Mouse (Mus musculus) megakaryocyte-erythroid progenitor cell, adult 5-6 weeks (primary cell): Measurements from ENCODE around the gene Hist1h2ad. TPM values are rescaled to one million over a fixed set of nuclear protein-coding genes. Genes with fewer than 3 reads are reported as not detected.

ENCODE experiments used
- ATAC-seq: replicated peaks from 2 replicates; pipeline ENCODE4 v1.8.0; 2016; ENCODE audit warnings: mild to moderate bottlenecking, inconsistent platforms; ENCODE audit not compliant: severe bottlenecking, poor library complexity, low FRiP score, low TSS enrichment
- total RNA-seq, 2 experiments: library from RNA; stranded (forward) in 1 of 2; stranded (reverse) in 1 of 2; fragments of 200-1000, 215-1000 nt in 1 of 2; fragments of >200 nt in 1 of 2; fragmentation: Nextera tagmentation in 1 of 2; gene quantifications; 2 replicates each; pipeline ENCODE4 v1.2.3; 2014 to 2017

Gene Hist1h2ad
- 1.4 and 11.1 TPM in 2 replicates for total RNA-seq (2014; fragmentation: Nextera tagmentation)
- 1,263 and 1,317 TPM in 2 replicates for total RNA-seq (2017)

- ATAC-seq, result peak; percentile 70
Measured at GRCm38 (mm10) chr13:23573898-23574524, at the start of gene Hist1h2ad, which contains the start of gene Hist1h2bf. Hist1h2ad (plus strand) TSS chr13:23574381. Hist1h2bf (minus strand) TSS chr13:23574196.

- ATAC-seq, result peak; percentile 41; the same call in 1 of the 2 replicates
Measured at GRCm38 (mm10) chr13:23524654-23525053, 49.5 kb upstream of the Hist1h2ad start.

GRCm38 (mm10) chr13:23525901-23526300 lies 48.3 kb upstream of the Hist1h2ad start:
- ATAC-seq, result no peak

GRCm38 (mm10) chr13:23526312-23526711 lies 47.9 kb upstream of the Hist1h2ad start:
- ATAC-seq, result peak; percentile 39; the same call in 1 of the 2 replicates

- ATAC-seq, result no peak
Measured at GRCm38 (mm10) chr13:23529005-23529404, 45.2 kb upstream of the Hist1h2ad start.

- ATAC-seq, result no peak
Measured at GRCm38 (mm10) chr13:23529480-23530165, 44.6 kb upstream of the Hist1h2ad start.

- no peak for ATAC-seq
Measured at GRCm38 (mm10) chr13:23530181-23530900, 43.8 kb upstream of the Hist1h2ad start.

GRCm38 (mm10) chr13:23530901-23531875 lies 43.0 kb upstream of the Hist1h2ad start, which contains the start of gene Hist1h4h:
Hist1h4h (plus strand) TSS chr13:23531050.
- ATAC-seq, result peak; percentile 61

- ATAC-seq, result no peak
Measured at GRCm38 (mm10) chr13:23532262-23533075, 41.7 kb upstream of the Hist1h2ad start.

GRCm38 (mm10) chr13:23533560-23534367 lies 40.4 kb upstream of the Hist1h2ad start, which contains the start of gene Hist1h2af:
Hist1h2af (plus strand) TSS chr13:23533906.
- ATAC-seq, result peak; percentile 39

- peak; percentile 9; the same call in 1 of the 2 replicates for ATAC-seq
Measured at GRCm38 (mm10) chr13:23534368-23535131, 39.6 kb upstream of the Hist1h2ad start.

GRCm38 (mm10) chr13:23535137-23536075 lies 38.8 kb upstream of the Hist1h2ad start, which contains the start of gene Hist1h3g:
Hist1h3g (plus strand) TSS chr13:23535422.
- ATAC-seq, result peak; percentile 74

- no peak for ATAC-seq
Measured at GRCm38 (mm10) chr13:23536076-23536822, 37.9 kb upstream of the Hist1h2ad start.

GRCm38 (mm10) chr13:23537006-23537710 lies 37.0 kb upstream of the Hist1h2ad start:
- ATAC-seq, result no peak
